Mouse (Mus musculus) heart, adult 2 months (tissue): ENCODE measurements at regions not wholly inside any gene's neighbourhood (a gene's known extent, or its start where the extent isn't known, plus 50 kb on each side); places are given as distances from the start of the nearest gene placed in this dataset.

Source experiments
- CTCF ChIP-seq: fragments of 200-600 bp; IDR thresholded peaks from 2 replicates; pipeline ENCODE4 v1.8.1; 2022; ENCODE audit warnings: antibody characterized with exemption, mild to moderate bottlenecking, moderate library complexity
- EP300 ChIP-seq: fragments of 200-500 bp; IDR thresholded peaks from 2 replicates; pipeline ENCODE4 v1.6.1; 2011; ENCODE audit warnings: low read depth, low read length, control low read depth; ENCODE audit not compliant: insufficient read depth
- POLR2A ChIP-seq: fragments of 200-500 bp; IDR thresholded peaks from 2 replicates; pipeline ENCODE4 v1.6.1; 2011; ENCODE audit warnings: mild to moderate bottlenecking, low read depth, low read length, control low read depth; ENCODE audit not compliant: insufficient read depth

- TF ChIP-seq POLR2A = no peak
- no peak for TF ChIP-seq EP300
- TF ChIP-seq CTCF = peak; percentile 59
Observed at GRCm38 (mm10) chr6:41091177-41091829, 56.0 kb upstream of the 2210010C04Rik start.
